Mouse (Mus musculus) hematopoietic stem cell, adult 5-6 weeks (primary cell): Measurements from ENCODE around the gene Uba2. TPM values are rescaled to one million over a fixed set of nuclear protein-coding genes. Genes with fewer than 3 reads are reported as not detected.
"Not testable (repeated sequence)": the region's sequence is repeated elsewhere in the genome, so short reads cannot be mapped to it uniquely, and the experiment has no call there.

Source experiments
- ATAC-seq, 2 experiments: fragments of 125-278 bp in 1 of 2; replicated peaks in 1 of 2; 2 replicates each; pipeline ENCODE4 v1.8.0; 2016 to 2017; ENCODE audit warnings: inconsistent platforms in 2 of 2, mild to moderate bottlenecking in 2 of 2, moderate number of reproducible peaks in 2 of 2, low read depth in 1 of 2, moderate TSS enrichment in 1 of 2; ENCODE audit not compliant: low FRiP score in 2 of 2, poor library complexity in 2 of 2, severe bottlenecking in 2 of 2, insufficient read depth in 1 of 2, low TSS enrichment in 1 of 2
- total RNA-seq: library from RNA; stranded (forward); fragments of 172-1452, 232-1000 nt; gene quantifications from 2 replicates; pipeline ENCODE4 v1.2.3, GENCODE M21; 2017

Gene Uba2
- total RNA-seq = 152 and 171 TPM in 2 replicates

- no peak for ATAC-seq
Measured at GRCm38 (mm10) chr7:34169454-34169853, at the start of gene Uba2. Uba2 (minus strand) TSS chr7:34169599.

DNA sequence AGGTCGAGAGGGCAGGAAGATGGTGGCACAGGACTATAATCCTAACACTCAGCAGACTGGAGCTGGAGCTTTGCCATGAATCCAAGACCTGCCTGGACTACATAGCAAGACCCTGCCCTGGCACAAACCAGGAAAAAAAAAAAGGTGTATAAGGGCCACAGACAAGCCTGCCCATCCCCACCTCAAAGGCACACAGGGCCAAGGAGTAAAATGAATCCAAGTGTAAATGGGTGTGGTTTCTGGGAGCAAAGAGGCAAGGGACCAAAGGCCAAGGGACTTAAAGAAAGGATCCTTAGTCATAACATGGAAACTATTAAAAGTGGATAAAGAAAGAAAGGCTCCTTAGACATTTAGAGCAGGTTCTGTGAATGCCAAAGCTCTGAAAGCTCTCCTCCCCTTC lies 49.1 kb upstream of the Uba2 start:
- no peak for ATAC-seq

GRCm38 (mm10) chr7:34216474-34216873 lies 47.1 kb upstream of the Uba2 start:
- no peak for ATAC-seq

GRCm38 (mm10) chr7:34215481-34215880 lies 46.1 kb upstream of the Uba2 start:
- ATAC-seq = no peak

- ATAC-seq = peak; percentile 87 to 88
Measured at GRCm38 (mm10) chr7:34214644-34215043, 45.2 kb upstream of the Uba2 start.

DNA sequence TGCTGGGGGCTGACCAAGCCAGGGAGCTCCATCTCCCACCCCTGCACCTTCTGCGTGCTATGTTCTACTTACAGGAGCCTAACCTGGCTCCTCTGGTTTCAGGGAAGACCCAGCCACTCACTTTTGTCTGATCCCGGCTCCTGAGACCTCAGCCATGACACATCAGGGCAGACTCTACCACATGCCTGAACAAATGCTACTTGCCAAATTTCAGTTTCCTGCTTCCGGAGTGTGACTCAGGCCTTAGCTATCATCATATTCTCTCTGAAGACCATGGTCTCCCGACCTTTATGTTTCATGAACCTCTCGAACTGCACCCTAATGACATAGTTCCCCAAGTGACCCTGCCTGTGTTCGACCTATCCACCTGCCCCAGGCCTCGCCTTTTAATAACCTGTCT lies 43.9 kb upstream of the Uba2 start:
- no peak for ATAC-seq

GRCm38 (mm10) chr7:34208027-34208745 lies 38.8 kb upstream of the Uba2 start:
- ATAC-seq = peak; percentile 36 to 40; a peak in 2 of 4 replicates

DNA sequence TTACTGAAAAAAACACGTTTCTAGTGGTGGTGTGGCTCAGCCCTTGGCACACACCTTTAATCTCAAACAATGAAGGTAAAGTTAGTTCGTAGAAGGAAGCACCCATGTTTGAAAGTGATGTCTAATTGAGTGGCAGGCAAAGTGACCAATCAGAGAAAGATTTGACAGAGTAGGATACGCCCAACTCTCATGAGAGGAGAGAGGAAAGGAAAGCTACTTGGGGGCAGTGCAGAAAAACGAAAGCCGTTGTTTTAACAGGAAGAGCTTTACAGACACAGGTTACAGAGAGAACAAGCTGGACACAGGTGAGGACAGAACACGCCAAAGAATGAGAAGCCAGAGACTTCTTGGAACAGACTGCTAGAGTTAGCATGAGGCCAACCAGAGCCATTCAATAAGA lies 36.9 kb upstream of the Uba2 start:
- ATAC-seq = no peak

DNA sequence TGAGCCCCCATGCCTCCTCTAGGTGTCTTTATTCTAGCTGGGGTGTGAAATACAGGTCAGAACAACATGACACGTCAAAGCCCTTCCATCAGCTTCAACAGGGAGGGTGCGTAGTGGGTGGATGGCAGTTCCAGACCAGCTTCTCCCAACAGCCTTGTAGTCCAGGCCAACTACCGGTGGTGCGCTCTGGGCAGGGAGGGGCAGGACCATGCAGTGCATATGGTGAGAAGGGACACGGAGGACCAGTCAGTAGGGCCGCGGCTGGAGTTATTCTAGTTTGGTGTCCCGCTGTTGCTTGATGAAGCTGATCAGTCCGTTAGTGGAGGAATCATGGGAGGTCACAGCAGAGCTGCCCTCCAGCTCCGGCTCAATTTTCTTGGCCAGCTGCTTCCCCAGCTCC lies 32.7 kb upstream of the Uba2 start:
- not testable (repeated sequence) for ATAC-seq

- no peak for ATAC-seq
Measured at GRCm38 (mm10) chr7:34200829-34201228, 31.4 kb upstream of the Uba2 start.

DNA sequence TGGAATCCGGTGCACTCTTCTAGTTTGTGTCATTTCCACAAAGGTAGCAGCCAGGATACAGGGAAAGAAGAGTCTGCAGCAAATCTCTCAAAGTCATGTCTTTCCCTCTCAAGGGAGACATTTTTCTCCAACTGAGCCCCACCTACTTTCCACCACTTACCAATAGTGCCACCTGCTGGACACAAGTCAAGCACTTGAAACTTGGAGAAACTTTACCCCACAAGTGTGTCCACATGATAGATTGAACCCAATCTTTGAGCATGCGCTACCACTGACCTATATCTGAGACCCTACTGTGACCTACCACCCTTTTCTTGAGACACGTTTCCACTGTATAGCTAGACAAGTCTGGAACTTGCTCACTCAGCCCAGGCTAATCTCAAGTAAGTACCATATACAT lies 28.9 kb upstream of the Uba2 start:
- peak; percentile 52 to 57 for ATAC-seq

- ATAC-seq = peak; percentile 86 to 93
Measured at GRCm38 (mm10) chr7:34196132-34197128, 27.0 kb upstream of the Uba2 start, which contains the start of gene Pdcd2l. Pdcd2l (minus strand) TSS chr7:34196661.

DNA sequence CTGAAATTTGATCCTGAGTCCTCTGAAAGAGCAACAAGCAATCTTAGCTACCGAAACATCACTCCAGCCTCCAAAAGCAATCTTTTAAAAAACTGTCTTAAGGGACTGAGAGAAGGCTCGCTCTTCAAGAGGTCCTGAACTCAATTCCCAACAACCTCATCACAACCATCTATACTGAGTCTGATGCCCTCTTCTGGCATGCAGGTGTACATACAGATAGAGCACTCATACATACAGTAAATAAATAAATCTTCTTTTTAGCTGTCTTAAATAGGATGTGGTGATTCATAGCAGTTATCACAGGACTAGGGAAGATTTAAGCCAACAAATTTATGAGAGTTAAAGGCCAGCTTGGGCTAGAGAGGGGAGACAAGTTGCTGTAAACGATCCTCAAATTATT lies 26.2 kb upstream of the Uba2 start:
- no peak for ATAC-seq

DNA sequence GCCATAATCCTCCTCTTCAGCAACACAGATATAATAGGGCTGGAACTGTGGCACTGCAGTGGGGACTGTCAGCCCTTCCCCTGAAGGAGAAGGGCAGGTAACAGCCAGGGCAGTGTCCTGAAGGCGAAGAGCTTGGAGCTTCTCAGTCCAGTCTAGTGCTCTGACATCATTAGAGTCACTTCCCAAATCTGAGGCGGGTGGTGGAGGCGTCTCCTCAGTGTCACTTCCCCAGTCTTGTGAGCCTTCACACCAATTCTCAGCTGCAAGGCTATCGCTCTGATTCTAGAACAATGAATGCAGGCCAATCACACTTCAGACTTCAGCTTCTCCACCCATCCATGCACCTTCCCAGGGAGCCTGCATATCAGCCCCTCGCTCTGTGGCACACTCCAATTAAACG lies 23.4 kb upstream of the Uba2 start:
- no peak for ATAC-seq

DNA sequence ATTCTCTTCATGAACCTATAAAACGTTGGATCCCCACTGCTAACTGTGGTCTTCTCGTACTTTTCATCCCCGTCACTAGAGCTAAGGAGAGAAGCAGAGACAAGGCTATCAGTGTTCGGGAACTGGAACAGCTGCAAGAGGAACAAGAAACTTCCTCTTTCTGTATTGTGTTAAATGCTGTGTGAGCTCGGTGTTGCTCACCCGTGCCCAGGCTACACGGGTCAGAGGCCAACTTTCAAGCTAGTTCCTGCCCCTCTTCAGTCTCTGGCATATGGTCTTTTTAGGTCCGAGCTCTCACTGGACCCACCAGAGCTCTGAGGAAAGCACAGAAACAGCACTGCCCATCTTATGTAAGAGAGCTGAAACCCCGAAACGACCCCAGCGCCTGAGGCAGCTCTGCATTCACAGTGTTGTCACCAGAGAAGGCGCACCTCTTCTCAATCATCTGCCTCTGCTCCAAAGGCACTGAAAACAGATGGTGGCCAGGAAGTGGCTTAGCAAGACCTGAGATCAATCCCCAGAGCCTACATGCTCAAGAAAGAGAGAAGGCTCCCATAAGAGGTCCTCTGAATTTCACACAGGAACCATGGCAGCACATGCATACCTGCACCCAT lies 20.1 kb upstream of the Uba2 start:
- ATAC-seq = peak; percentile 89 to 93

DNA sequence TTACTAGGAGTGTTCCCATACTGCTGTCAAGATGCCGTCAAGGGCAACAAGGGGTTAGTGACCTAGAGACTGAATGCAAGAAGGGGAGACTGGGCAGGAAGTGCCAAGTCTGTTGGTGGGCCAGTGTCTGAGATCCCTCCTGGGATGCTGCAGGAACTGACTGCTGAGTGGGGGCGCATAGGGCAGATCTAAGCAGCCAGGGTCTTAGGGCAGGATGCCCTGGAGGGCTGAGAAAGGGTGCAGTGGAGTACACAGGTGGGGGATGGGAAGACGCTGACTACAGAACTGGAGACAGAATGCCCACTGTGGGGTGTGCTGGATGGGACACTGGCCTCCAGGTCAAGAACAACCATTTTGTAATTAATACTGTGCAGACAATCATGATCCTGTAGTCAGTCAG lies 14.4 kb upstream of the Uba2 start:
- ATAC-seq = no peak

GRCm38 (mm10) chr7:34183356-34183755 lies 14.0 kb upstream of the Uba2 start:
- no peak for ATAC-seq

DNA sequence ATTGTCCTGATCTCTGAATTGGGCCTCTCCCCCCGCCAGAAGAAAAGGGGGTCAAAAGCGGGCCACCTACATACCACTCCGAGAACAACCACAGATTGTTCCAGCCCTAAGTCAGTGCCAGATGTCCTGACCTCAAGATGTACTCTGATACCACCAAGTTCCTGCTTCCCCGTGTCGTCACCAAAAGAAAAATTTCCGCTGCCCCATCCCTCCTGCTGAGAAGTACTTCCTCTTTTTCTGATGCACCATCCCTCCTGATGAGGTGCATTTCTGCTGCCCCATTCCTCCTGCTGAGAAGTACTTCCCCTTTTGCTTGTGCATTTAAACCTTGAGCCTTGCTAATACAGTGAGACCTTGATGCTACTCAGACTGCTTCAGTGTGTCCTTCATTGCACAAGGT lies 6.8 kb upstream of the Uba2 start:
- not testable (repeated sequence) for ATAC-seq
